Mouse (Mus musculus) MEL (cell line): ENCODE measurements around the gene Olfr371. TPM values are rescaled to one million over a fixed set of nuclear protein-coding genes. Genes with fewer than 3 reads are reported as not detected.

Source experiments
- DNase-seq: peaks from one replicate; pipeline ENCODE4 v3.0.0; 2011; ENCODE audit warnings: low read depth, low spot score
- H3K27ac ChIP-seq: 2 replicates; pipeline ENCODE4 v1.5.1; 2012; ENCODE audit warnings: low read depth, mild to moderate bottlenecking, control low read depth, low read length, moderate library complexity; ENCODE audit not compliant: control insufficient read depth
- H3K27me3 ChIP-seq, 2 experiments: fragments of 150-350 bp in 1 of 2; sonication (generic) in 1 of 2; 2 replicates each; pipeline ENCODE4 v1.6.1; 2012; ENCODE audit warnings: low read length in 2 of 2, mild to moderate bottlenecking in 2 of 2, improper control_type of control experiment in 1 of 2, moderate library complexity in 1 of 2; ENCODE audit not compliant: insufficient read depth in 2 of 2, control insufficient read depth in 1 of 2
- H3K36me3 ChIP-seq, 2 experiments: 2 replicates each; pipeline ENCODE4 v1.6.1; 2012 to 2014; ENCODE audit warnings: low read length in 2 of 2, improper control_type of control experiment in 1 of 2, inconsistent platforms in 1 of 2, mild to moderate bottlenecking in 1 of 2; ENCODE audit not compliant: insufficient read depth in 2 of 2, control insufficient read depth in 1 of 2
- H3K4me1 ChIP-seq, 2 experiments: fragments of 150-350 bp in 1 of 2; sonication (generic) in 1 of 2; 2 replicates each; pipeline ENCODE4 v1.6.1; 2012; ENCODE audit warnings: low read length in 2 of 2, improper control_type of control experiment in 1 of 2, mild to moderate bottlenecking in 1 of 2; ENCODE audit not compliant: insufficient read depth in 2 of 2, control insufficient read depth in 1 of 2
- H3K4me3 ChIP-seq, 2 experiments: fragments of 150-350 bp in 1 of 2; sonication (generic) in 1 of 2; 2 replicates each; pipeline ENCODE4 v1.5.1; 2012; ENCODE audit warnings: low read depth in 2 of 2, low read length in 2 of 2, mild to moderate bottlenecking in 2 of 2, moderate library complexity in 2 of 2, control low read depth in 1 of 2, improper control_type of control experiment in 1 of 2; ENCODE audit not compliant: control insufficient read depth in 1 of 2, insufficient read depth in 1 of 2
- H3K79me2 ChIP-seq: 2 replicates; pipeline ENCODE4 v1.6.1; 2012; ENCODE audit warnings: mild to moderate bottlenecking, low read length, moderate library complexity; ENCODE audit not compliant: control insufficient read depth, poor library complexity, insufficient read depth
- H3K9ac ChIP-seq: 2 replicates; pipeline ENCODE4 v1.6.1; 2012; ENCODE audit warnings: low read depth, mild to moderate bottlenecking, control low read depth, low read length, moderate library complexity; ENCODE audit not compliant: control insufficient read depth, poor library complexity, severe bottlenecking
- H3K9me3 ChIP-seq: fragments of 150-350 bp; sonication (generic); replicated peaks from 2 replicates; pipeline ENCODE4 v1.6.1; 2012; ENCODE audit warnings: mild to moderate bottlenecking, low read length, improper control_type of control experiment, moderate library complexity; ENCODE audit not compliant: insufficient read depth
- ELF1 ChIP-seq: IDR thresholded peaks from 2 replicates; pipeline ENCODE4 v1.6.1; 2014; ENCODE audit warnings: low read depth, mild to moderate bottlenecking, inconsistent platforms, low read length, improper control_type of control experiment, moderate library complexity
- EP300 ChIP-seq, 2 experiments: IDR thresholded peaks; 2 replicates each; pipeline ENCODE4 v1.6.1; 2011; ENCODE audit warnings: improper control_type of control experiment in 2 of 2, low read length in 2 of 2, low read depth in 1 of 2, mild to moderate bottlenecking in 1 of 2
- GATA1 ChIP-seq: IDR thresholded peaks from 2 replicates; pipeline ENCODE4 v1.6.1; 2011; ENCODE audit warnings: low read depth, low read length, improper control_type of control experiment
- MAX ChIP-seq: IDR thresholded peaks from 2 replicates; pipeline ENCODE4 v1.6.1; 2011; ENCODE audit warnings: low read length, improper control_type of control experiment
- NRF1 ChIP-seq: IDR thresholded peaks from 2 replicates; pipeline ENCODE4 v1.6.1; 2014; ENCODE audit warnings: low read depth, mild to moderate bottlenecking, inconsistent platforms, low read length, improper control_type of control experiment, moderate library complexity; ENCODE audit not compliant: poor library complexity, insufficient read depth, severe bottlenecking
- USF1 ChIP-seq: IDR thresholded peaks from 2 replicates; pipeline ENCODE4 v1.6.1; 2014; ENCODE audit warnings: low read depth, mild to moderate bottlenecking, inconsistent platforms, low read length, improper control_type of control experiment, moderate library complexity
- polyA plus RNA-seq, 2 experiments: library from polyadenylated mRNA; stranded (reverse) in 1 of 2; unstranded in 1 of 2; fragments of >175 nt in 1 of 2; fragments of >200 nt in 1 of 2; gene quantifications; 2 replicates each; pipeline versions ENCODE4 v1.2.1 to v1.2.4; 2012; ENCODE audit warnings: low replicate concordance in 2 of 2, low read depth in 1 of 2; ENCODE audit not compliant: insufficient read length in 2 of 2, insufficient read depth in 1 of 2, missing spikeins in 1 of 2
- total RNA-seq: library from RNA; depleted of rRNA; stranded (reverse); fragments of 300-350 nt; gene quantifications from 2 replicates; pipeline ENCODE4 v1.2.3, GENCODE M21; 2012; rRNA removed

Olfr371 gene
- total and polyA plus RNA-seq, 3 experiments = not detected

DNA sequence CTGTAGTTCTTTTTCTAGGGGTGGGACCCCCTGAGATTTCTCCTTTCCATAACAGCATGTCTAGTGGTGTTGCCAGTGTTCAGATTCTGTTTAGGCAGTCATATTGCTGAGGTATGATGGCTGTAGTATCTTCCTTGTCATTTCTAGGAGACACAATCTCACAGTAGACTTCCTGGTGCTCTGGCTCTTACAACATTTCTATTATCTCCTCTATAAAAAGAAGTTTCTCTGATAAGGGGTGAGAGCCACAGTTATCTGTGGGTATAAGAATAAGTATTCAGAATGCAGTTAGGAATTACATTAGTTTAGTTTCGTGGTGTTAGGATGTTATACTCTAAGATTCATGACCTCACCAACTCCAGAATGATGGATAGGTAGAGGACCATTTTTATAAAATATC lies 1.5 kb downstream of the Olfr371 start:
- Histone ChIP-seq H3K4me1 (peaks cover 7 to 16% of the 10 kb centered on the region in 2 experiments), H3K27me3 (no peaks in the 10 kb centered on the region), H3K9me3 (no peaks in the 10 kb centered on the region), H3K9ac (no peak overlapping the region), H3K79me2 (no peaks in the 10 kb centered on the region), H3K4me3 (no peak overlapping the region), H3K36me3 (peaks cover 0 to 13% of the 10 kb centered on the region in 2 experiments; a peak in 2 of 4 replicates), H3K27ac (no peak overlapping the region)
- TF ChIP-seq MAX = no peak
- TF ChIP-seq GATA1 = peak; percentile 68
- peak in 1 of 2 experiments; percentile 39; a peak in 2 of 4 replicates for TF ChIP-seq EP300 (IDR thresholded peaks at IDR 0.05; ENCODE audit: low read depth in 1 of 2, low read length in 2 of 2)
- TF ChIP-seq ELF1 = peak; percentile 58
- TF ChIP-seq USF1 = no peak
- TF ChIP-seq NRF1 = no peak
- DNase-seq = no peak

Other genes starting within 250 kb of the Olfr371 start
- 49.6 and 72.7 TPM in 2 replicates for gene Junb, start 247.3 kb upstream of the Olfr371 start, total RNA-seq
- 10 to 100 TPM in 1 of 2 experiments, not detected in 1; 41.6 TPM for gene Junb, start 247.3 kb upstream of the Olfr371 start, polyA plus RNA-seq
- gene Hook2, start 235.4 kb upstream of the Olfr371 start, total RNA-seq = 10.5 and 11.5 TPM in 2 replicates
- gene Hook2, start 235.4 kb upstream of the Olfr371 start, polyA plus RNA-seq = 10 to 100 TPM in 1 of 2 experiments, not detected in 1; 17.5 TPM
- 0.04 TPM in 1 of 2 replicates, not detected in the other for gene Best2, start 211.5 kb upstream of the Olfr371 start, total RNA-seq
- gene Best2, start 211.5 kb upstream of the Olfr371 start, polyA plus RNA-seq = under 1 TPM in 1 of 2 experiments, not detected in 1; 0.13 TPM
- gene Asna1, start 200.7 kb upstream of the Olfr371 start, total RNA-seq = 115 and 132 TPM in 2 replicates
- gene Asna1, start 200.7 kb upstream of the Olfr371 start, polyA plus RNA-seq = 100 to 1,000 TPM in 1 of 2 experiments, not detected in 1; 192 TPM
- gene Trir, start 199.2 kb upstream of the Olfr371 start, total RNA-seq = 224 and 264 TPM in 2 replicates
- gene Trir, start 199.2 kb upstream of the Olfr371 start, polyA plus RNA-seq = 100 to 1,000 TPM; 283 to 442 TPM
- 55.6 and 62.3 TPM in 2 replicates for gene Tnpo2, start 189.1 kb upstream of the Olfr371 start, total RNA-seq
- 10 to 100 TPM; 29.2 to 86.8 TPM for gene Tnpo2, start 189.1 kb upstream of the Olfr371 start, polyA plus RNA-seq
- gene Fbxw9, start 165.9 kb upstream of the Olfr371 start, total RNA-seq = 6.5 and 10.6 TPM in 2 replicates
- 10 to 100 TPM in 1 of 2 experiments, not detected in 1; 13.9 TPM for gene Fbxw9, start 165.9 kb upstream of the Olfr371 start, polyA plus RNA-seq
- gene Gm5741, start 158.0 kb upstream of the Olfr371 start, total RNA-seq = not detected in 2 replicates
- 1 to 10 TPM in 1 of 2 experiments, not detected in 1; 1.0 TPM for gene Gm5741, start 158.0 kb upstream of the Olfr371 start, polyA plus RNA-seq
- 42.5 and 44.6 TPM in 2 replicates for gene Dhps, start 154.2 kb upstream of the Olfr371 start, total RNA-seq
- 10 to 100 TPM in 1 of 2 experiments, not detected in 1; 68.3 TPM for gene Dhps, start 154.2 kb upstream of the Olfr371 start, polyA plus RNA-seq
- gene Wdr83os, start 145.2 kb upstream of the Olfr371 start, total RNA-seq = 25.5 and 26.2 TPM in 2 replicates
- gene Wdr83os, start 145.2 kb upstream of the Olfr371 start, polyA plus RNA-seq = 100 to 1,000 TPM in 1 of 2 experiments, not detected in 1; 143 TPM
- 27.0 and 29.5 TPM in 2 replicates for gene Wdr83, start 144.7 kb upstream of the Olfr371 start, total RNA-seq
- 10 to 100 TPM in 1 of 2 experiments, not detected in 1; 58.4 TPM for gene Wdr83, start 144.7 kb upstream of the Olfr371 start, polyA plus RNA-seq
- 10.8 and 11.5 TPM in 2 replicates for gene Man2b1, start 142.7 kb upstream of the Olfr371 start, total RNA-seq
- gene Man2b1, start 142.7 kb upstream of the Olfr371 start, polyA plus RNA-seq = 10 to 100 TPM in 1 of 2 experiments, not detected in 1; 24.7 TPM
- not detected in 2 replicates for gene Zfp791, start 102.9 kb upstream of the Olfr371 start, total RNA-seq
- under 1 TPM in 1 of 2 experiments, not detected in 1; 0.03 TPM for gene Zfp791, start 102.9 kb upstream of the Olfr371 start, polyA plus RNA-seq
- not detected in 2 replicates for gene Cks1brt, start 74.1 kb upstream of the Olfr371 start, total RNA-seq
- gene Cks1brt, start 74.1 kb upstream of the Olfr371 start, polyA plus RNA-seq = not detected
- 92.3 and 115 TPM in 2 replicates for gene Orc6, start 73.6 kb downstream of the Olfr371 start, total RNA-seq
- 10 to 100 TPM in 1 of 2 experiments, not detected in 1; 87.7 TPM for gene Orc6, start 73.6 kb downstream of the Olfr371 start, polyA plus RNA-seq
- 91.5 and 92.1 TPM in 2 replicates for gene Vps35, start 73.8 kb downstream of the Olfr371 start, total RNA-seq
- 10 to 100 TPM in 1 of 2 experiments, not detected in 1; 68.4 TPM for gene Vps35, start 73.8 kb downstream of the Olfr371 start, polyA plus RNA-seq
- 6.7 and 10.4 TPM in 2 replicates for gene Mylk3, start 160.4 kb downstream of the Olfr371 start, total RNA-seq
- 1 to 10 TPM in 1 of 2 experiments, not detected in 1; 9.5 TPM for gene Mylk3, start 160.4 kb downstream of the Olfr371 start, polyA plus RNA-seq
- gene 4921524J17Rik, start 206.8 kb downstream of the Olfr371 start, total RNA-seq = 14.6 and 16.1 TPM in 2 replicates
- gene 4921524J17Rik, start 206.8 kb downstream of the Olfr371 start, polyA plus RNA-seq = 10 to 100 TPM in 1 of 2 experiments, not detected in 1; 21.9 TPM